Mouse (Mus musculus): ENCODE results near the gene Cdh18.

The Cdh18 gene

GRCm38 (mm10) chr15:23453331-23453730, 904.5 kb downstream of the Cdh18 start:
- DNase-seq (ENCODE audit: low spot score in 2 of 2): no peak

- no peak for DNase-seq (ENCODE audit: low spot score in 2 of 2)
Observed at GRCm38 (mm10) chr15:23455344-23455743, 906.5 kb downstream of the Cdh18 start.

GRCm38 (mm10) chr15:23457401-23457800, 908.6 kb downstream of the Cdh18 start:
- no peak for DNase-seq (ENCODE audit: low spot score in 2 of 2)

- DNase-seq (ENCODE audit: low spot score in 2 of 2): no peak
Observed at GRCm38 (mm10) chr15:23470527-23471475, 922.0 kb downstream of the Cdh18 start.

GRCm38 (mm10) chr15:23486306-23486705, 937.5 kb downstream of the Cdh18 start:
- no peak for DNase-seq (ENCODE audit: low spot score in 2 of 2)

GRCm38 (mm10) chr15:23506480-23506879, 957.7 kb downstream of the Cdh18 start:
- DNase-seq (ENCODE audit: low spot score in 2 of 2): no peak

- no peak for DNase-seq (ENCODE audit: low spot score in 2 of 2)
Observed at GRCm38 (mm10) chr15:23509694-23510093, 960.9 kb downstream of the Cdh18 start.

GRCm38 (mm10) chr15:23515786-23516185, 967.0 kb downstream of the Cdh18 start:
- DNase-seq (ENCODE audit: low spot score in 2 of 2): no peak

GRCm38 (mm10) chr15:23518079-23518478, 969.3 kb downstream of the Cdh18 start:
- DNase-seq (ENCODE audit: low spot score in 2 of 2): no peak
